21 mouse cellular contexts compared by ENCODE assay signal in the genomic region with DNA sequence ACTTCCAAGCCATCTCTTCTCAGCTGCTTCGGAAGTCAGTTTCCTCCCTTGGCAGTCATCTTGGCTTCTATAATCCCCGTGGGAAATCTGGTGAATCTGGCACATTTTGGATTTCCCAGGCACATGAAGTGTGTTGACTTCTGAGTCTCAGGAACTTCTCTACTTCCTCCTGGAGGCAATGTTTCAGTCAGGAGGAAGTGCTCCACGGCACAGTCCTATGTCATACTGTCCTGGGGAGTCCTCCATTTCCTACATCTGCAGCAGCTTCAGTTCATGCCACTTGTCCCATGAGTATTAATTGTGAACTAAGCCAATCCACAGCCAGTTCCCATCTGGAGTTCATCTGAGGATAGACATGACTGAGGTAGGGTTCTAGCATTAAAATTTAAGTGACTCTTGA.
"Had no signal": no experiment of that assay in that cellular context is flagged by ENCODE, and none has a peak within 500 bp of the region (broad histone marks: within the 10 kb centered on the region; RNA-seq: fewer than 3 reads in every experiment).

No protein-coding gene starts in this region.

- DNase-seq: kidney, postnatal 4 days; layer of hippocampus, adult 9-11 months; liver; lung, adult 18-20 months; lung, postnatal 10 days; lung, postnatal 36 days; retina, postnatal 1 day; right cerebral cortex, postnatal 25 days; spleen, adult 18-20 months; thymus, postnatal 25 days had no signal

- H3K9me3 ChIP-seq: limb, embryonic 10.5 days; limb, embryonic 13.5 days; liver, embryonic 12.5 days; liver, embryonic 15.5 days; lung, embryonic 15.5 days; midbrain, embryonic 12.5 days; midbrain, embryonic 15.5 days; neural tube, embryonic 12.5 days; neural tube, embryonic 15.5 days; stomach, embryonic 15.5 days had no signal

- ATAC-seq: liver, embryonic 12.5 days; midbrain, embryonic 15.5 days had no signal

- H3K4me1 ChIP-seq: limb, embryonic 10.5 days; limb, embryonic 13.5 days; liver, embryonic 12.5 days; liver, embryonic 15.5 days; lung, embryonic 15.5 days; midbrain, embryonic 12.5 days; midbrain, embryonic 15.5 days; neural tube, embryonic 12.5 days; neural tube, embryonic 15.5 days; stomach, embryonic 15.5 days had no signal

- H3K27ac ChIP-seq: kidney, postnatal 0 days; limb, embryonic 10.5 days; limb, embryonic 13.5 days; liver, embryonic 12.5 days; liver, embryonic 15.5 days; lung, embryonic 15.5 days; midbrain, embryonic 12.5 days; midbrain, embryonic 15.5 days; neural tube, embryonic 12.5 days; neural tube, embryonic 15.5 days; stomach, embryonic 15.5 days had no signal

- H3K36me3 ChIP-seq: limb, embryonic 10.5 days; limb, embryonic 13.5 days; liver, embryonic 12.5 days; liver, embryonic 15.5 days; lung, embryonic 15.5 days; midbrain, embryonic 12.5 days; midbrain, embryonic 15.5 days; neural tube, embryonic 12.5 days; neural tube, embryonic 15.5 days; stomach, embryonic 15.5 days had no signal

- H3K9ac ChIP-seq: limb, embryonic 13.5 days; liver, embryonic 12.5 days; liver, embryonic 15.5 days; lung, embryonic 15.5 days; midbrain, embryonic 12.5 days; midbrain, embryonic 15.5 days; neural tube, embryonic 12.5 days; neural tube, embryonic 15.5 days; stomach, embryonic 15.5 days had no signal

- H3K27me3 ChIP-seq: liver, embryonic 12.5 days; liver, embryonic 15.5 days; lung, embryonic 15.5 days; midbrain, embryonic 12.5 days; midbrain, embryonic 15.5 days; neural tube, embryonic 12.5 days; neural tube, embryonic 15.5 days; stomach, embryonic 15.5 days had no signal

- H3K4me2 ChIP-seq: limb, embryonic 13.5 days; liver, embryonic 12.5 days; liver, embryonic 15.5 days; lung, embryonic 15.5 days; midbrain, embryonic 12.5 days; midbrain, embryonic 15.5 days; neural tube, embryonic 12.5 days; neural tube, embryonic 15.5 days; stomach, embryonic 15.5 days had no signal

- H3K4me3 ChIP-seq: limb, embryonic 10.5 days; limb, embryonic 13.5 days; liver, embryonic 12.5 days; liver, embryonic 15.5 days; lung, embryonic 15.5 days; midbrain, embryonic 12.5 days; midbrain, embryonic 15.5 days; neural tube, embryonic 12.5 days; neural tube, embryonic 15.5 days; stomach, embryonic 15.5 days had no signal
